Mouse (Mus musculus): ENCODE data around the gene Olfr811. TPM values are rescaled to one million over a fixed set of nuclear protein-coding genes. Genes with fewer than 3 reads are reported as not detected.

Olfr811 gene
- not detected in 2 replicates for polyA plus RNA-seq (2015; fragmentation: Nextera tagmentation; extraction: Ambion mirVana)

DNA sequence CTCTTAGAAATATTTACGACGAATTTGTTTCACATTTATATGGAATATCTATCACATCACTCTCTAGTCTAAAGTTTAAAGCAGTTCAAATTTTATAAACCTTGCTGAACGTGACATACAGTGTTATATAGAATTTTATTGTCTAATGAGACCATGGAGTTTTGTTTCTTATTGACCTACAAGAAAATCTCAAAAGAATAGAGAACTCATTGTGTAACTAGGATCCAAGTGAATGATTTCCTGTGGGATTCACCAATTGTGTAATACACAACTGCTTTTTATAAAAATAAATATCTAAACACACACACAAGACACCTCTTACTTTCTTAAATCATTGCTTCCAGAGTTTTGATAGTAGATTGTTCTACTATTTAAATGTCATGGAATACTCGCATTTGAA lies at the start of gene Olfr811:
Gene Olfr811, minus strand, starts transcription at position 101 of the 400 bp plus-strand sequence.
- no peaks in the 10 kb centered on the region for H3K27me3 ChIP-seq (replicated peaks; ENCODE audit: insufficient read depth, low read length)
- no peak for ATAC-seq
- 81% methylated on average over 4 of the region's 4 CpGs for WGBS
- H3K27ac ChIP-seq (ENCODE audit: low read length) = no peak within 1 kb of the TSS
- H3K9me3 ChIP-seq (ENCODE audit: low read length) = no peaks in the 10 kb centered on the region
- H3K4me3 ChIP-seq (ENCODE audit: low read depth, low read length) = no peak within 1 kb of the TSS
- H3K9ac ChIP-seq (replicated peaks; ENCODE audit: low read depth) = no peak within 1 kb of the TSS
- no peak for TF ChIP-seq EP300 (IDR thresholded peaks at IDR 0.05)
- TF ChIP-seq CTCF (IDR thresholded peaks at IDR 0.05) = no peak
- H3K4me1 ChIP-seq (ENCODE audit: insufficient read depth, low read depth, low read length) = no peaks in the 10 kb centered on the region
- no peaks in the 10 kb centered on the region for H3K36me3 ChIP-seq (ENCODE audit: insufficient read depth, low read length)
- DNase-seq (ENCODE audit: low spot score) = no peak
- H3K4me2 ChIP-seq (replicated peaks; ENCODE audit: low read depth, low read length) = no peak within 1 kb of the TSS

DNA sequence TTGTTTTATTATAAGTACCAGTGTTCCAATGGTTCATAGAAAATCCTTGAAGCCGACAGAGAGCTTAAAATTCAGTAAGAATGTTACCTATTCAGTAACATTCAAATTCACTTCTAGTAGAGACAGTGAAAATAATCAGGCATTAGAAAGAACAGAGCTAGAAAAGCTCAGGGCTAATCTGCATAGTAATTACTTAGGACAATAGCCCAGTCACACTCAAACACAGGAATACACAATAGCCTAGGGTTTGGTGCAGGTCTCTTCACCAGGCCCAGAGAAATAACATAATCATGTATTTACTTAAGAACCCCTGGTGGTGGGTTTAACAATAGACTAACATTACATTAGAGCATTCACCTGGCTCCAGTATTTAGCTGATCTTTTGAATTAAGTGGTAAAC lies 43.1 kb upstream of the Olfr811 start:
- Histone ChIP-seq H3K4me1 (ENCODE audit: insufficient read depth, low read depth, low read length) (no peaks in the 10 kb centered on the region), H3K36me3 (ENCODE audit: insufficient read depth, low read length) (no peaks in the 10 kb centered on the region), H3K9me3 (ENCODE audit: low read length) (no peaks in the 10 kb centered on the region), H3K9ac (replicated peaks; ENCODE audit: low read depth) (no peak overlapping the region), H3K27me3 (replicated peaks; ENCODE audit: insufficient read depth, low read length) (no peaks in the 10 kb centered on the region), H3K27ac (ENCODE audit: low read length) (no peak overlapping the region), H3K4me2 (replicated peaks; ENCODE audit: low read depth, low read length) (no peak overlapping the region), H3K4me3 (ENCODE audit: low read depth, low read length) (no peak overlapping the region)
- no peak for DNase-seq (ENCODE audit: low spot score)
- WGBS = 76% methylated on average over 1 of the region's 1 CpGs
- TF ChIP-seq CTCF (IDR thresholded peaks at IDR 0.05) (no peak), EP300 (IDR thresholded peaks at IDR 0.05) (no peak)
- no peak for ATAC-seq

- H3K4me1 ChIP-seq (ENCODE audit: insufficient read depth, low read depth, low read length) = no peaks in the 10 kb centered on the region
- no peak within 1 kb of the TSS for H3K9ac ChIP-seq (replicated peaks; ENCODE audit: low read depth)
- DNase-seq (ENCODE audit: low spot score) (no peak), ATAC-seq (no peak)
- WGBS = 27% methylated on average over 1 of the region's 1 CpGs
- no peaks in the 10 kb centered on the region for H3K36me3 ChIP-seq (ENCODE audit: insufficient read depth, low read length)
- H3K9me3 ChIP-seq (ENCODE audit: low read length) = no peaks in the 10 kb centered on the region
- no peak within 1 kb of the TSS for H3K4me2 ChIP-seq (replicated peaks; ENCODE audit: low read depth, low read length)
- no peaks in the 10 kb centered on the region for H3K27me3 ChIP-seq (replicated peaks; ENCODE audit: insufficient read depth, low read length)
- TF ChIP-seq CTCF (IDR thresholded peaks at IDR 0.05) = no peak
- no peak for TF ChIP-seq EP300 (IDR thresholded peaks at IDR 0.05)
- H3K27ac ChIP-seq (ENCODE audit: low read length) = no peak within 1 kb of the TSS
- H3K4me3 ChIP-seq (ENCODE audit: low read depth, low read length) = no peak within 1 kb of the TSS
Measured at GRCm38 (mm10) chr10:129845994-129846393, 41.8 kb upstream of the Olfr811 start, which contains the start of gene Olfr812. Gene Olfr812 (minus strand): TSS chr10:129846094.

DNA sequence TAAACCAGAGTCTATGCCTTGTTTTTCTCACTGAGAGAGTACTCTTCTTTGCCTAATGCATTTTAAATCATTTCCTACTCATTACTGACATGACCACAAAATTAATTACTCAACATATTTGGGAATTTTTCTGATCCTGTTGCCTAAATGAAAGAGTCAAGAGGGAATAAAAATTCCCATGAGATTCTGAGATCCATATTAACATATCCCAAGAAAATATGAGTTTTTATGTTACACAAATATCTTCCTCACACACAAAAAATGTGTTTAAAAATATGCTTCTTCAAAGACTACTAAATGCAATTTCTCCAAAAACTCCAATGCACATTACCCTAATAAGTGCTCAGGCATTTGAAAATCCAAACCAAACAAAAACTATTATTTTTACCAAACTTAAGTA lies 9.4 kb downstream of the Olfr811 start, which contains the start of gene Olfr810:
Gene Olfr810, minus strand, starts transcription at position 101 of the 400 bp plus-strand sequence.
- no peaks in the 10 kb centered on the region for H3K4me1 ChIP-seq (ENCODE audit: insufficient read depth, low read depth, low read length)
- H3K9me3 ChIP-seq (ENCODE audit: low read length) = no peaks in the 10 kb centered on the region
- H3K36me3 ChIP-seq (ENCODE audit: insufficient read depth, low read length) = no peaks in the 10 kb centered on the region
- ATAC-seq (no peak), DNase-seq (ENCODE audit: low spot score) (no peak)
- TF ChIP-seq EP300 (IDR thresholded peaks at IDR 0.05) = no peak
- TF ChIP-seq CTCF (IDR thresholded peaks at IDR 0.05) = no peak
- H3K4me3 ChIP-seq (ENCODE audit: low read depth, low read length) = no peak within 1 kb of the TSS
- no peaks in the 10 kb centered on the region for H3K27me3 ChIP-seq (replicated peaks; ENCODE audit: insufficient read depth, low read length)
- H3K9ac ChIP-seq (replicated peaks; ENCODE audit: low read depth) = no peak within 1 kb of the TSS
- H3K27ac ChIP-seq (ENCODE audit: low read length) = no peak within 1 kb of the TSS
- no peak within 1 kb of the TSS for H3K4me2 ChIP-seq (replicated peaks; ENCODE audit: low read depth, low read length)

GRCm38 (mm10) chr10:129778123-129778522 lies 26.1 kb downstream of the Olfr811 start:
- no peaks in the 10 kb centered on the region for H3K36me3 ChIP-seq (ENCODE audit: insufficient read depth, low read length)
- TF ChIP-seq EP300 (IDR thresholded peaks at IDR 0.05) = no peak
- no peak for TF ChIP-seq CTCF (IDR thresholded peaks at IDR 0.05)
- DNase-seq (ENCODE audit: low spot score) = no peak
- no peaks in the 10 kb centered on the region for H3K27me3 ChIP-seq (replicated peaks; ENCODE audit: insufficient read depth, low read length)
- H3K9ac ChIP-seq (replicated peaks; ENCODE audit: low read depth) = no peak overlapping the region
- H3K4me3 ChIP-seq (ENCODE audit: low read depth, low read length) = no peak overlapping the region
- no peak overlapping the region for H3K4me2 ChIP-seq (replicated peaks; ENCODE audit: low read depth, low read length)
- H3K9me3 ChIP-seq (ENCODE audit: low read length) = no peaks in the 10 kb centered on the region
- H3K4me1 ChIP-seq (ENCODE audit: insufficient read depth, low read depth, low read length) = no peaks in the 10 kb centered on the region
- no peak overlapping the region for H3K27ac ChIP-seq (ENCODE audit: low read length)
- no peak for ATAC-seq

DNA sequence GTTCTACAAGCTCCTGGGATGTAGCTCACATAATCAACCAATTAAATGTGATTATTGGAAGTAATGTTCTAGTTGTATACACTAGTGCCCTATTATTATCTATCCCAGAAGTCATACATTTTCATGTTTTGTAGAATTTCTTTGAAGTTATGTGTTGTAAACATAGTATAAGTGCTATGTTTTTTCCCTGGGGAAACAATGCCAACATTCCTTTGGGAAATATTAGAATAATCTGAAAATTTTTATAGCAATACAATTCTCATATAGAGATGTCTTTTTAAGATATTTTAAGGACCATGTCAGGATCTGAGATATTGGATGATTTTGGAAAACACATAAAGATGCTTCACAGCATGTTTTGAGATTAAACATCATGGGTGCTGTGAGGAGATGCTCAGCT lies 29.9 kb downstream of the Olfr811 start, which contains the start of gene Olfr809:
Gene Olfr809, plus strand, starts transcription at position 301 of the 400 bp plus-strand sequence.
- H3K27me3 ChIP-seq (replicated peaks; ENCODE audit: insufficient read depth, low read length) = no peaks in the 10 kb centered on the region
- TF ChIP-seq EP300 (IDR thresholded peaks at IDR 0.05) = no peak

DNA sequence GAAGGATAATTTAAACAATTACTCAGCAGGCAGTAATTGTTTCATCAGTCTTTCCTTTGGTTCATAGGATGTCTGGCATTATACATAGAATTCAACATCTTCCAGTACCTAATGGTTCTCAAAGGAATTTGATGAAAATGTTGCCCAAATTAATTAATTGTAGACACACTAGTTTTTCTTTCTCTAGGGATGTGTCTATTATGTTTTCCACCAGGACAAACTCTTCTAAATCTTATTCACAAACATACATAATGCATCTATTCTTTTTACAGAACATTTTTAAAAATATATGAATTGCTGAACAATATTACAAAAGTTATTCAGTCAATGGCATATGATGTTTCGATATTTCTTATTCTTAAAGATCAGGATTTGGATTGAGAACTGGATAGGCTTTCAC lies 39.0 kb downstream of the Olfr811 start, which contains the start of gene Olfr808:
Gene Olfr808, plus strand, starts transcription at position 301 of the 400 bp plus-strand sequence.
- no peak for ATAC-seq
- Histone ChIP-seq H3K9me3 (ENCODE audit: low read length) (no peaks in the 10 kb centered on the region), H3K4me3 (ENCODE audit: low read depth, low read length) (no peak within 1 kb of the TSS), H3K9ac (replicated peaks; ENCODE audit: low read depth) (no peak within 1 kb of the TSS), H3K36me3 (ENCODE audit: insufficient read depth, low read length) (no peaks in the 10 kb centered on the region), H3K4me1 (ENCODE audit: insufficient read depth, low read depth, low read length) (no peaks in the 10 kb centered on the region), H3K4me2 (replicated peaks; ENCODE audit: low read depth, low read length) (no peak within 1 kb of the TSS), H3K27me3 (replicated peaks; ENCODE audit: insufficient read depth, low read length) (no peaks in the 10 kb centered on the region), H3K27ac (ENCODE audit: low read length) (no peak within 1 kb of the TSS)
- DNase-seq (ENCODE audit: low spot score) = no peak
- WGBS = 87% methylated on average over 1 of the region's 1 CpGs
- TF ChIP-seq CTCF (IDR thresholded peaks at IDR 0.05) = no peak
- TF ChIP-seq EP300 (IDR thresholded peaks at IDR 0.05) = no peak

More for the DNA sequence above, 29.9 kb downstream of the Olfr811 start, which contains the start of gene Olfr809:
- no peak within 1 kb of the TSS for H3K9ac ChIP-seq (replicated peaks; ENCODE audit: low read depth)
- H3K27ac ChIP-seq (ENCODE audit: low read length) = no peak within 1 kb of the TSS
- H3K4me2 ChIP-seq (replicated peaks; ENCODE audit: low read depth, low read length) = no peak within 1 kb of the TSS
- H3K9me3 ChIP-seq (ENCODE audit: low read length) = no peaks in the 10 kb centered on the region
- H3K36me3 ChIP-seq (ENCODE audit: insufficient read depth, low read length) = no peaks in the 10 kb centered on the region
- no peaks in the 10 kb centered on the region for H3K4me1 ChIP-seq (ENCODE audit: insufficient read depth, low read depth, low read length)
- no peak within 1 kb of the TSS for H3K4me3 ChIP-seq (ENCODE audit: low read depth, low read length)
- ATAC-seq (no peak), DNase-seq (ENCODE audit: low spot score) (no peak)

Measured in lung, postnatal 0 days (tissue).